Mouse (Mus musculus) hindlimb bud, embryonic 11.5 days (tissue): Measurements from ENCODE around the gene Ankib1.
"Not testable (repeated sequence)": the region's sequence is repeated elsewhere in the genome, so short reads cannot be mapped to it uniquely, and the experiment has no call there.

Experiments used
- DNase-seq: peaks from one replicate; pipeline ENCODE4 v3.0.0-alpha.2; 2012; ENCODE audit warnings: low read depth, low spot score; ENCODE audit errors: extremely low spot score

Gene Ankib1

GRCm38 (mm10) chr5:3725491-3725890, 77.2 kb downstream of the Ankib1 start:
- DNase-seq: no peak

- no peak for DNase-seq
These were observed 79.3 kb downstream of the Ankib1 start for GRCm38 (mm10) chr5:3723415-3723814.

- no peak for DNase-seq
These were observed 79.9 kb downstream of the Ankib1 start for GRCm38 (mm10) chr5:3722873-3723272.

- DNase-seq: no peak
These were observed 83.4 kb downstream of the Ankib1 start for GRCm38 (mm10) chr5:3719371-3719770.

GRCm38 (mm10) chr5:3715800-3716199, 86.9 kb downstream of the Ankib1 start:
- no peak for DNase-seq

GRCm38 (mm10) chr5:3702180-3702579, 100.5 kb downstream of the Ankib1 start:
- no peak for DNase-seq

GRCm38 (mm10) chr5:3700025-3700424, 102.7 kb downstream of the Ankib1 start:
- DNase-seq: no peak

GRCm38 (mm10) chr5:3696031-3696430, 106.7 kb downstream of the Ankib1 start:
- DNase-seq: no peak

GRCm38 (mm10) chr5:3695191-3695590, 107.5 kb downstream of the Ankib1 start:
- no peak for DNase-seq

- no peak for DNase-seq
These were observed 109.8 kb downstream of the Ankib1 start for GRCm38 (mm10) chr5:3692956-3693355.

- no peak for DNase-seq
These were observed 111.4 kb downstream of the Ankib1 start for GRCm38 (mm10) chr5:3691283-3691682.

- DNase-seq: no peak
These were observed 114.4 kb downstream of the Ankib1 start for GRCm38 (mm10) chr5:3688298-3688697.

- DNase-seq: no peak
These were observed 132.7 kb downstream of the Ankib1 start for GRCm38 (mm10) chr5:3669938-3670554.

- no peak for DNase-seq
These were observed 136.1 kb downstream of the Ankib1 start for GRCm38 (mm10) chr5:3666585-3666984.

- no peak for DNase-seq
These were observed 137.5 kb downstream of the Ankib1 start for GRCm38 (mm10) chr5:3665225-3665624.

- no peak for DNase-seq
These were observed 145.6 kb downstream of the Ankib1 start, which contains the start of gene Gatad1 for GRCm38 (mm10) chr5:3657085-3657484. Gene Gatad1, minus strand, starts transcription at chr5:3657185.

- DNase-seq: no peak
These were observed 148.9 kb downstream of the Ankib1 start for GRCm38 (mm10) chr5:3653801-3654200.

GRCm38 (mm10) chr5:3652903-3653575, 149.7 kb downstream of the Ankib1 start:
- not testable (repeated sequence) for DNase-seq

GRCm38 (mm10) chr5:3651621-3652020, 151.1 kb downstream of the Ankib1 start:
- DNase-seq: no peak

GRCm38 (mm10) chr5:3650881-3651280, 151.8 kb downstream of the Ankib1 start, which contains the start of gene Tmbim7:
Gene Tmbim7, plus strand, starts transcription at chr5:3651181.
- no peak for DNase-seq

- DNase-seq: no peak
These were observed 153.9 kb downstream of the Ankib1 start for GRCm38 (mm10) chr5:3648849-3649210.

GRCm38 (mm10) chr5:3648206-3648848, 154.4 kb downstream of the Ankib1 start:
- no peak for DNase-seq
